Mouse (Mus musculus): Measurements from ENCODE around the gene Ecm1. TPM values are rescaled to one million over a fixed set of nuclear protein-coding genes. Genes with fewer than 3 reads are reported as not detected.

Gene Ecm1
- polyA plus RNA-seq, 2 experiments, result 9.3 to 10.2 TPM

- no peak overlapping the region for H3K9ac ChIP-seq (replicated peaks)
- DNase-seq (ENCODE audit: low read depth in 3 of 3, low spot score in 3 of 3) (no peak), ATAC-seq (ENCODE audit: insufficient read depth) (no peak)
- no peak overlapping the region for H3K4me3 ChIP-seq (ENCODE audit: insufficient read depth in 1 of 2, low read depth in 2 of 2, low read length in 2 of 2)
- 57% methylated on average over 1 of the region's 1 CpGs for WGBS (ENCODE audit: insufficient replicate concordance)
- no peak overlapping the region for H3K27ac ChIP-seq
- H3K27me3 ChIP-seq (ENCODE audit: control insufficient read depth, insufficient read depth, low read length), result no peaks in the 10 kb centered on the region
- H3K9me3 ChIP-seq (ENCODE audit: control insufficient read depth, low read length), result no peaks in the 10 kb centered on the region
- TF ChIP-seq EP300 (IDR thresholded peaks at IDR 0.05; ENCODE audit: low read depth), result no peak
- no peak for TF ChIP-seq CTCF (IDR thresholded peaks at IDR 0.05; ENCODE audit: low read depth)
- H3K36me3 ChIP-seq (replicated peaks; ENCODE audit: control insufficient read depth, insufficient read depth, low read depth), result no peaks in the 10 kb centered on the region
- H3K4me1 ChIP-seq (replicated peaks; ENCODE audit: control insufficient read depth in 2 of 2, insufficient read depth in 2 of 2, low read length in 1 of 2), result no peaks in the 10 kb centered on the region
- H3K4me2 ChIP-seq (ENCODE audit: low read depth), result no peak overlapping the region
Measured at GRCm38 (mm10) chr3:95716075-95716474, 23.3 kb downstream of the Ecm1 start.

- TF ChIP-seq CTCF (IDR thresholded peaks at IDR 0.05; ENCODE audit: low read depth) (no peak), EP300 (IDR thresholded peaks at IDR 0.05; ENCODE audit: low read depth) (no peak)
- DNase-seq (ENCODE audit: low read depth in 3 of 3, low spot score in 3 of 3) (no peak), ATAC-seq (ENCODE audit: insufficient read depth) (no peak)
- H3K9ac ChIP-seq (replicated peaks), result no peak overlapping the region
- H3K27me3 ChIP-seq (ENCODE audit: control insufficient read depth, insufficient read depth, low read length), result no peaks in the 10 kb centered on the region
- H3K9me3 ChIP-seq (ENCODE audit: control insufficient read depth, low read length), result no peaks in the 10 kb centered on the region
- H3K4me3 ChIP-seq (ENCODE audit: insufficient read depth in 1 of 2, low read depth in 2 of 2, low read length in 2 of 2), result no peak overlapping the region
- H3K27ac ChIP-seq, result no peak overlapping the region
- H3K4me1 ChIP-seq (replicated peaks; ENCODE audit: control insufficient read depth in 2 of 2, insufficient read depth in 2 of 2, low read length in 1 of 2), result no peaks in the 10 kb centered on the region
- H3K36me3 ChIP-seq (replicated peaks; ENCODE audit: control insufficient read depth, insufficient read depth, low read depth), result no peaks in the 10 kb centered on the region
- no peak overlapping the region for H3K4me2 ChIP-seq (ENCODE audit: low read depth)
Measured at GRCm38 (mm10) chr3:95709967-95710366, 29.4 kb downstream of the Ecm1 start.

- H3K4me1 ChIP-seq (replicated peaks; ENCODE audit: control insufficient read depth in 2 of 2, insufficient read depth in 2 of 2, low read length in 1 of 2), result no peaks in the 10 kb centered on the region
- DNase-seq (ENCODE audit: low read depth in 3 of 3, low spot score in 3 of 3) (no peak), ATAC-seq (ENCODE audit: insufficient read depth) (no peak)
- no peaks in the 10 kb centered on the region for H3K36me3 ChIP-seq (replicated peaks; ENCODE audit: control insufficient read depth, insufficient read depth, low read depth)
- no peak overlapping the region for H3K9ac ChIP-seq (replicated peaks)
- H3K4me3 ChIP-seq (ENCODE audit: insufficient read depth in 1 of 2, low read depth in 2 of 2, low read length in 2 of 2), result no peak overlapping the region
- 77% methylated on average over 4 of the region's 4 CpGs for WGBS (ENCODE audit: insufficient replicate concordance)
- H3K27ac ChIP-seq, result no peak overlapping the region
- H3K9me3 ChIP-seq (ENCODE audit: control insufficient read depth, low read length), result no peaks in the 10 kb centered on the region
- TF ChIP-seq EP300 (IDR thresholded peaks at IDR 0.05; ENCODE audit: low read depth), result no peak
- TF ChIP-seq CTCF (IDR thresholded peaks at IDR 0.05; ENCODE audit: low read depth), result no peak
- no peaks in the 10 kb centered on the region for H3K27me3 ChIP-seq (ENCODE audit: control insufficient read depth, insufficient read depth, low read length)
- no peak overlapping the region for H3K4me2 ChIP-seq (ENCODE audit: low read depth)
Measured at GRCm38 (mm10) chr3:95709044-95709443, 30.3 kb downstream of the Ecm1 start.

- ATAC-seq (ENCODE audit: insufficient read depth), result no peak
- WGBS (ENCODE audit: insufficient replicate concordance), result 48% methylated on average over 7 of the region's 7 CpGs
- Histone ChIP-seq H3K27ac (no peak overlapping the region), H3K4me1 (replicated peaks; ENCODE audit: control insufficient read depth in 2 of 2, insufficient read depth in 2 of 2, low read length in 1 of 2) (no peaks in the 10 kb centered on the region), H3K9ac (replicated peaks) (no peak overlapping the region), H3K9me3 (ENCODE audit: control insufficient read depth, low read length) (no peaks in the 10 kb centered on the region), H3K36me3 (replicated peaks; ENCODE audit: control insufficient read depth, insufficient read depth, low read depth) (no peaks in the 10 kb centered on the region), H3K27me3 (ENCODE audit: control insufficient read depth, insufficient read depth, low read length) (no peaks in the 10 kb centered on the region), H3K4me3 (ENCODE audit: insufficient read depth in 1 of 2, low read depth in 2 of 2, low read length in 2 of 2) (no peak overlapping the region), H3K4me2 (ENCODE audit: low read depth) (no peak overlapping the region)
- DNase-seq (ENCODE audit: low read depth in 3 of 3, low spot score in 3 of 3), result no peak
- TF ChIP-seq CTCF (IDR thresholded peaks at IDR 0.05; ENCODE audit: low read depth), result no peak
- no peak for TF ChIP-seq EP300 (IDR thresholded peaks at IDR 0.05; ENCODE audit: low read depth)
Measured at GRCm38 (mm10) chr3:95707497-95707896, 31.9 kb downstream of the Ecm1 start.

GRCm38 (mm10) chr3:95706273-95706672 lies 33.1 kb downstream of the Ecm1 start:
- Histone ChIP-seq H3K4me1 (replicated peaks; ENCODE audit: control insufficient read depth in 2 of 2, insufficient read depth in 2 of 2, low read length in 1 of 2) (peaks cover 0 to 1% of the 10 kb centered on the region in 2 experiments; a peak in 1 of 4 replicates), H3K4me2 (ENCODE audit: low read depth) (no peak overlapping the region), H3K27me3 (ENCODE audit: control insufficient read depth, insufficient read depth, low read length) (no peaks in the 10 kb centered on the region), H3K4me3 (ENCODE audit: insufficient read depth in 1 of 2, low read depth in 2 of 2, low read length in 2 of 2) (no peak overlapping the region), H3K27ac (no peak overlapping the region), H3K36me3 (replicated peaks; ENCODE audit: control insufficient read depth, insufficient read depth, low read depth) (no peaks in the 10 kb centered on the region), H3K9ac (replicated peaks) (no peak overlapping the region), H3K9me3 (ENCODE audit: control insufficient read depth, low read length) (no peaks in the 10 kb centered on the region)
- TF ChIP-seq CTCF (IDR thresholded peaks at IDR 0.05; ENCODE audit: low read depth) (no peak), EP300 (IDR thresholded peaks at IDR 0.05; ENCODE audit: low read depth) (no peak)
- ATAC-seq (ENCODE audit: insufficient read depth) (no peak), DNase-seq (ENCODE audit: low read depth in 3 of 3, low spot score in 3 of 3) (no peak)
- 48% methylated on average over 4 of the region's 4 CpGs for WGBS (ENCODE audit: insufficient replicate concordance)
